Mouse (Mus musculus) kidney, postnatal 25 days (tissue): ENCODE measurements around the gene Lmx1b.
A peak's percentile ranks its signal among the peaks of the same experiment; 100 is the strongest.

Source experiments
- DNase-seq, 2 experiments: peaks; one replicate each; pipeline ENCODE4 v3.0.0; 2021; ENCODE audit warnings: mixed read lengths in 2 of 2

The Lmx1b gene

GRCm38 (mm10) chr2:33640171-33640721 lies at the start of gene Lmx1b:
Gene Lmx1b, minus strand, starts transcription at chr2:33640511.
- no peak for DNase-seq

- peak in 1 of 2 experiments; percentile 46 for DNase-seq
These were observed 49.7 kb upstream of the Lmx1b start for GRCm38 (mm10) chr2:33689880-33690462.

- DNase-seq, result no peak
These were observed 49.0 kb upstream of the Lmx1b start for GRCm38 (mm10) chr2:33689155-33689879.

- DNase-seq, result no peak
These were observed 43.3 kb upstream of the Lmx1b start for GRCm38 (mm10) chr2:33683594-33683993.

- no peak for DNase-seq
These were observed 42.8 kb upstream of the Lmx1b start for GRCm38 (mm10) chr2:33683095-33683494.

- DNase-seq, result peak; percentile 72 to 84
These were observed 41.9 kb upstream of the Lmx1b start for GRCm38 (mm10) chr2:33682219-33682618.

- DNase-seq, result no peak
These were observed 38.8 kb upstream of the Lmx1b start for GRCm38 (mm10) chr2:33678950-33679654.

GRCm38 (mm10) chr2:33672701-33673472 lies 32.6 kb upstream of the Lmx1b start:
- DNase-seq, result no peak

GRCm38 (mm10) chr2:33668741-33669140 lies 28.4 kb upstream of the Lmx1b start:
- no peak for DNase-seq

- no peak for DNase-seq
These were observed 26.2 kb upstream of the Lmx1b start for GRCm38 (mm10) chr2:33666388-33666945.

- DNase-seq, result no peak
These were observed 25.2 kb upstream of the Lmx1b start for GRCm38 (mm10) chr2:33665363-33666058.

GRCm38 (mm10) chr2:33664661-33665060 lies 24.4 kb upstream of the Lmx1b start:
- DNase-seq, result no peak

GRCm38 (mm10) chr2:33659288-33659629 lies 18.9 kb upstream of the Lmx1b start:
- DNase-seq, result peak in 1 of 2 experiments; percentile 39

- no peak for DNase-seq
These were observed 18.4 kb upstream of the Lmx1b start for GRCm38 (mm10) chr2:33658602-33659287.

- no peak for DNase-seq
These were observed 12.3 kb upstream of the Lmx1b start for GRCm38 (mm10) chr2:33652517-33653198.

- no peak for DNase-seq
These were observed 9.1 kb upstream of the Lmx1b start for GRCm38 (mm10) chr2:33649371-33649770.

- DNase-seq, result no peak
These were observed 8.6 kb upstream of the Lmx1b start for GRCm38 (mm10) chr2:33648894-33649293.

- no peak for DNase-seq
These were observed 5.9 kb upstream of the Lmx1b start for GRCm38 (mm10) chr2:33646283-33646550.

GRCm38 (mm10) chr2:33645538-33646282 lies 5.4 kb upstream of the Lmx1b start:
- no peak for DNase-seq
